Comparison of ENCODE assay signal across 8 mouse cellular contexts in the genomic region with DNA sequence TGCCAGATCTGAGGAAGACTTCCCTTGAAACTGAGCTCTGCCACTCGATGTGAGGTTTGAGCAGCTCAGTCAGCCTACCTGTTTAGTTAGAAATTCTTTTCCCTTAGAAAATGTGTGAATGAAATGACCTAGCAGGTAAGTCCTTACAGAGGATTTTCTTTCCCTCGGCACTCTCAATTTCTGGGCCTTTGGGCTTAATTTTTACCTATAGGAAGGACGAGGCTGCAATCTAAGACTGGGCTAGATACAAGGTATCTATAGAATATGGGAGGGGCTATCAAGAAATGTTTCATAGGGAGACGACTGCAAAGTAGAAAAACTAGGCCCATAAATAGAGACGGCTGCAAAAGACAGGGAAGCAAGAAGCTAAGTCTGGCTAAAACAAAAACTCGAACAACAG. TPM values are rescaled to one million over a fixed set of nuclear protein-coding genes. Genes with fewer than 3 reads are reported as not detected.
DNase-seq lines count a peak whose midpoint lies in the region; ATAC-seq and TF ChIP-seq lines count a peak whose summit lies in the region.

No protein-coding gene starts in this region.

- no peak for DNase-seq in kidney, adult 8-10 months
- no peak for DNase-seq in midbrain, postnatal 0 days (ENCODE audit: low spot score)
- DNase-seq in frontal cortex, adult 2 months (ENCODE audit: extremely low spot score in 1 of 2, low spot score in 1 of 2): no peak
- DNase-seq in layer of hippocampus, postnatal 10 days (ENCODE audit: low spot score in 2 of 2): no peak

- H3K9ac ChIP-seq in kidney, embryonic 15.5 days: peak overlapping the region; percentile 75
- peak overlapping the region; percentile 60 for H3K9ac ChIP-seq in hindbrain, embryonic 15.5 days
- H3K9ac ChIP-seq in midbrain, postnatal 0 days (replicated peaks; ENCODE audit: low read length, poor library complexity, severe bottlenecking): peak overlapping the region; percentile 50

- no peak for TF ChIP-seq CTCF in bone marrow macrophage, adult 2 months (IDR thresholded peaks at IDR 0.05; ENCODE audit: low read depth, low read length)
- TF ChIP-seq CTCF in midbrain, postnatal 0 days (IDR thresholded peaks at IDR 0.05): no peak

- H3K4me2 ChIP-seq in kidney, embryonic 15.5 days: peak overlapping the region; percentile 73
- peak overlapping the region; percentile 72 for H3K4me2 ChIP-seq in hindbrain, embryonic 15.5 days
- H3K4me2 ChIP-seq in midbrain, postnatal 0 days (ENCODE audit: low read depth, low read length, poor library complexity, severe bottlenecking): peak overlapping the region; percentile 71

- H3K9me3 ChIP-seq in kidney, embryonic 15.5 days (replicated peaks): no peaks in the 10 kb centered on the region
- H3K9me3 ChIP-seq in hindbrain, embryonic 15.5 days: no peaks in the 10 kb centered on the region
- no peaks in the 10 kb centered on the region for H3K9me3 ChIP-seq in midbrain, postnatal 0 days (ENCODE audit: low read length)

- H3K27ac ChIP-seq in kidney, embryonic 15.5 days: peak overlapping the region; percentile 83
- H3K27ac ChIP-seq in bone marrow macrophage, adult 2 months (ENCODE audit: insufficient read depth, low read depth, low read length): no peak overlapping the region
- peak overlapping the region; percentile 84 for H3K27ac ChIP-seq in hindbrain, embryonic 15.5 days (replicated peaks)
- peak overlapping the region; percentile 58 for H3K27ac ChIP-seq in midbrain, postnatal 0 days (ENCODE audit: low read depth, low read length)

- H3K36me3 ChIP-seq in kidney, embryonic 15.5 days: peaks cover 21% of the 10 kb centered on the region
- peaks cover 13% of the 10 kb centered on the region; the same call in 1 of the 2 replicates for H3K36me3 ChIP-seq in hindbrain, embryonic 15.5 days
- H3K36me3 ChIP-seq in midbrain, postnatal 0 days (ENCODE audit: insufficient read depth, low read length): no peaks in the 10 kb centered on the region

- peak overlapping the region; percentile 94 for H3K4me3 ChIP-seq in kidney, embryonic 15.5 days (replicated peaks)
- H3K4me3 ChIP-seq in bone marrow macrophage, adult 2 months (ENCODE audit: insufficient read depth, low read length): peak overlapping the region; percentile 76
- peak overlapping the region; percentile 95 for H3K4me3 ChIP-seq in hindbrain, embryonic 15.5 days
- H3K4me3 ChIP-seq in midbrain, postnatal 0 days (ENCODE audit: low read depth, low read length): peak overlapping the region; percentile 84

- H3K27me3 ChIP-seq in kidney, embryonic 15.5 days: no peaks in the 10 kb centered on the region
- no peaks in the 10 kb centered on the region for H3K27me3 ChIP-seq in hindbrain, embryonic 15.5 days
- no peaks in the 10 kb centered on the region for H3K27me3 ChIP-seq in midbrain, postnatal 0 days (ENCODE audit: insufficient read depth, low read length)

- H3K4me1 ChIP-seq in kidney, embryonic 15.5 days: peaks cover 10% of the 10 kb centered on the region; the same call in 1 of the 2 replicates
- peaks cover 3% of the 10 kb centered on the region for H3K4me1 ChIP-seq in bone marrow macrophage, adult 2 months (ENCODE audit: control insufficient read depth, insufficient read depth, low read length)
- peaks cover 20% of the 10 kb centered on the region for H3K4me1 ChIP-seq in hindbrain, embryonic 15.5 days (replicated peaks)
- peaks cover 9% of the 10 kb centered on the region; the same call in 1 of the 2 replicates for H3K4me1 ChIP-seq in midbrain, postnatal 0 days (ENCODE audit: insufficient read depth, low read length)

- no peak for TF ChIP-seq POLR2A in bone marrow macrophage, adult 2 months (IDR thresholded peaks at IDR 0.05; ENCODE audit: borderline replicate concordance, low read depth, low read length)

- ATAC-seq in kidney, embryonic 15.5 days (replicated peaks; ENCODE audit: low FRiP score): no peak
- ATAC-seq in hindbrain, embryonic 15.5 days (ENCODE audit: low FRiP score, low read depth): no peak
- no peak for ATAC-seq in midbrain, postnatal 0 days (ENCODE audit: low FRiP score)
- ATAC-seq in monocyte, adult 5-6 weeks (replicated peaks; ENCODE audit: insufficient number of reproducible peaks, low FRiP score, low TSS enrichment, poor library complexity, severe bottlenecking): no peak

- 11% methylated on average over 6 of the region's 6 CpGs for WGBS in kidney, embryonic 15.5 days
- 12% methylated on average over 6 of the region's 6 CpGs for whole genome bisulfite sequencing in hindbrain, embryonic 15.5 days
- 10% methylated on average over 6 of the region's 6 CpGs for WGBS in midbrain, postnatal 0 days

RNA-seq across cellular contexts. Expression of a gene that starts 0.7 kb away (rescaled TPM):
- polyA plus RNA-seq in kidney, embryonic 15.5 days (2015; fragmentation: Nextera tagmentation; extraction: Ambion mirVana): 165 and 198 TPM in 2 replicates
- polyA plus RNA-seq in bone marrow macrophage, adult 2 months (2012; ENCODE audit: insufficient read depth, insufficient read length, missing spikeins): 30.5 and 41.0 TPM in 2 replicates
- polyA plus RNA-seq in hindbrain, embryonic 15.5 days (2015; fragmentation: Nextera tagmentation; extraction: Ambion mirVana): 47.7 and 61.1 TPM in 2 replicates
- total RNA-seq in midbrain, postnatal 0 days (2014; rRNA removed): 20.8 and 23.0 TPM in 2 replicates
- polyA plus RNA-seq in midbrain, postnatal 0 days (2015; fragmentation: Nextera tagmentation; extraction: Ambion mirVana): 22.3 and 27.6 TPM in 2 replicates
- 17.2 and 17.7 TPM in 2 replicates for polyA plus RNA-seq in frontal cortex, adult 2 months (2012; rRNA removed)
- 22.9 to 36.8 TPM (median 35.3 TPM) in 3 replicates for total RNA-seq in monocyte, adult 5-6 weeks (2017)
- 10 to 100 TPM; 18.4 to 20.2 TPM for total RNA-seq in layer of hippocampus, postnatal 10 days (2021)

RNA-seq across cellular contexts. Expression of a gene that starts 0.8 kb away (rescaled TPM):
- polyA plus RNA-seq in kidney, embryonic 15.5 days (2015; fragmentation: Nextera tagmentation; extraction: Ambion mirVana): 23.3 and 24.4 TPM in 2 replicates
- 15.5 and 16.0 TPM in 2 replicates for polyA plus RNA-seq in bone marrow macrophage, adult 2 months (2012; ENCODE audit: insufficient read depth, insufficient read length, missing spikeins)
- polyA plus RNA-seq in hindbrain, embryonic 15.5 days (2015; fragmentation: Nextera tagmentation; extraction: Ambion mirVana): 55.1 and 57.4 TPM in 2 replicates
- 25.4 and 26.7 TPM in 2 replicates for total RNA-seq in midbrain, postnatal 0 days (2014; rRNA removed)
- 69.8 and 70.2 TPM in 2 replicates for polyA plus RNA-seq in midbrain, postnatal 0 days (2015; fragmentation: Nextera tagmentation; extraction: Ambion mirVana)
- polyA plus RNA-seq in frontal cortex, adult 2 months (2012; rRNA removed): 32.9 and 36.1 TPM in 2 replicates
- 12.1 to 17.1 TPM (median 16.2 TPM) in 3 replicates for total RNA-seq in monocyte, adult 5-6 weeks (2017)
- total RNA-seq in layer of hippocampus, postnatal 10 days (2021): 10 to 100 TPM; 27.0 to 29.5 TPM

RNA-seq across cellular contexts. Expression of a gene that starts 0.9 kb away (rescaled TPM):
- polyA plus RNA-seq in kidney, embryonic 15.5 days (2015; fragmentation: Nextera tagmentation; extraction: Ambion mirVana): 11.4 TPM in 2 replicates
- 2.5 and 3.7 TPM in 2 replicates for polyA plus RNA-seq in bone marrow macrophage, adult 2 months (2012; ENCODE audit: insufficient read depth, insufficient read length, missing spikeins)
- 10.7 and 11.1 TPM in 2 replicates for polyA plus RNA-seq in hindbrain, embryonic 15.5 days (2015; fragmentation: Nextera tagmentation; extraction: Ambion mirVana)
- total RNA-seq in midbrain, postnatal 0 days (2014; rRNA removed): 4.4 and 8.1 TPM in 2 replicates
- polyA plus RNA-seq in midbrain, postnatal 0 days (2015; fragmentation: Nextera tagmentation; extraction: Ambion mirVana): 2.5 and 2.7 TPM in 2 replicates
- 17.1 and 18.6 TPM in 2 replicates for polyA plus RNA-seq in frontal cortex, adult 2 months (2012; rRNA removed)
- 11.0 to 30.2 TPM in 2 of 3 replicates, not detected in the other for total RNA-seq in monocyte, adult 5-6 weeks (2017)
- total RNA-seq in layer of hippocampus, postnatal 10 days (2021): 1 to 10 TPM; 1.1 to 2.3 TPM

RNA-seq across cellular contexts. Expression of a gene that starts 49.3 kb away (rescaled TPM):
- 24.5 and 25.1 TPM in 2 replicates for polyA plus RNA-seq in kidney, embryonic 15.5 days (2015; fragmentation: Nextera tagmentation; extraction: Ambion mirVana)
- polyA plus RNA-seq in bone marrow macrophage, adult 2 months (2012; ENCODE audit: insufficient read depth, insufficient read length, missing spikeins): 6.5 and 7.4 TPM in 2 replicates
- polyA plus RNA-seq in hindbrain, embryonic 15.5 days (2015; fragmentation: Nextera tagmentation; extraction: Ambion mirVana): 22.3 and 22.6 TPM in 2 replicates
- total RNA-seq in midbrain, postnatal 0 days (2014; rRNA removed): 28.8 and 33.4 TPM in 2 replicates
- 20.1 TPM in 2 replicates for polyA plus RNA-seq in midbrain, postnatal 0 days (2015; fragmentation: Nextera tagmentation; extraction: Ambion mirVana)
- polyA plus RNA-seq in frontal cortex, adult 2 months (2012; rRNA removed): 9.9 and 11.6 TPM in 2 replicates
- 16.5 to 18.9 TPM (median 17.0 TPM) in 3 replicates for total RNA-seq in monocyte, adult 5-6 weeks (2017)
- 10 to 100 TPM; 27.1 to 29.2 TPM for total RNA-seq in layer of hippocampus, postnatal 10 days (2021)
